Mouse (Mus musculus) neural tube, embryonic 15.5 days (tissue): ENCODE measurements around the gene Celsr3. TPM values are rescaled to one million over a fixed set of nuclear protein-coding genes. Genes with fewer than 3 reads are reported as not detected.

ENCODE experiments used
- ATAC-seq: fragments of 200-750 bp; cut with Nextera tagmentation; 2 replicates; pipeline ENCODE4 v1.8.0; 2017; ENCODE audit warnings: mild to moderate bottlenecking, moderate TSS enrichment, moderate library complexity; ENCODE audit not compliant: low FRiP score
- H3K27ac ChIP-seq: fragments of 300-500 bp; sonication (generic); replicated peaks from 2 replicates; pipeline ENCODE4 v1.5.1; 2015; ENCODE audit warnings: mild to moderate bottlenecking, inconsistent platforms
- H3K27me3 ChIP-seq: fragments of 300-500 bp; sonication (generic); replicated peaks from 2 replicates; pipeline ENCODE4 v1.6.1; 2015; ENCODE audit warnings: inconsistent platforms
- H3K36me3 ChIP-seq: fragments of 300-500 bp; sonication (generic); 2 replicates; pipeline ENCODE4 v1.6.1; 2015; ENCODE audit warnings: inconsistent platforms
- H3K4me1 ChIP-seq: fragments of 300-500 bp; sonication (generic); 2 replicates; pipeline ENCODE4 v1.6.1; 2015; ENCODE audit warnings: inconsistent platforms
- H3K4me2 ChIP-seq: fragments of 300-500 bp; sonication (generic); 2 replicates; pipeline ENCODE4 v1.6.1; 2015; ENCODE audit warnings: inconsistent platforms, mild to moderate bottlenecking, moderate library complexity
- H3K4me3 ChIP-seq: fragments of 300-500 bp; sonication (generic); replicated peaks from 2 replicates; pipeline ENCODE4 v1.5.1; 2015; ENCODE audit warnings: mild to moderate bottlenecking, inconsistent platforms
- H3K9ac ChIP-seq: fragments of 300-500 bp; sonication (generic); replicated peaks from 2 replicates; pipeline ENCODE4 v1.6.1; 2015; ENCODE audit warnings: mild to moderate bottlenecking, inconsistent platforms
- H3K9me3 ChIP-seq: fragments of 300-500 bp; sonication (generic); replicated peaks from 2 replicates; pipeline ENCODE4 v1.6.1; 2016; ENCODE audit warnings: inconsistent platforms
- WGBS: fragments of 180-500 bp; shearing (Covaris S2); methylation state at CpG from one replicate; pipeline ENCODE4 v1.1.7; 2015; ENCODE audit warnings: mixed read lengths; 5-methylcytosine and 5-hydroxymethylcytosine counted together
- polyA plus RNA-seq: library from polyadenylated mRNA; unstranded; fragments of >200 nt; fragmentation: Nextera tagmentation; extraction: Ambion mirVana; gene quantifications from 2 replicates; pipeline ENCODE4 v1.2.1, GENCODE M21; 2015

The Celsr3 gene
- 8.2 and 10.8 TPM in 2 replicates for polyA plus RNA-seq

- Histone ChIP-seq H3K4me3 (peak within 1 kb of the TSS; percentile 61), H3K9ac (peak within 1 kb of the TSS; percentile 81), H3K4me2 (peak within 1 kb of the TSS; percentile 92), H3K9me3 (no peaks in the 10 kb centered on the region), H3K4me1 (peaks cover 57% of the 10 kb centered on the region), H3K27ac (peak within 1 kb of the TSS; percentile 89), H3K27me3 (peaks cover 22% of the 10 kb centered on the region), H3K36me3 (peaks cover 28% of the 10 kb centered on the region)
- 1% methylated on average over 67 of the region's 70 CpGs for WGBS
- ATAC-seq: peak; percentile 73
Measured at GRCm38 (mm10) chr9:108825820-108826699, at the start of gene Celsr3. Gene Celsr3 (plus strand): TSS chr9:108826320.

- no peak overlapping the region for H3K4me3 ChIP-seq
- no peak for ATAC-seq
- WGBS: 86% methylated on average over 4 of the region's 4 CpGs
Measured at GRCm38 (mm10) chr9:108776614-108777013, 49.5 kb upstream of the Celsr3 start.

GRCm38 (mm10) chr9:108777276-108777675 is 48.8 kb upstream of the Celsr3 start:
- Histone ChIP-seq H3K4me3 (no peak overlapping the region), H3K9me3 (no peaks in the 10 kb centered on the region), H3K4me2 (no peak overlapping the region), H3K27me3 (no peaks in the 10 kb centered on the region), H3K9ac (no peak overlapping the region), H3K27ac (no peak overlapping the region), H3K4me1 (peaks cover 4% of the 10 kb centered on the region; the same call in 1 of the 2 replicates), H3K36me3 (no peaks in the 10 kb centered on the region)
- ATAC-seq: no peak
- WGBS: 83% methylated on average over 4 of the region's 4 CpGs

More at GRCm38 (mm10) chr9:108776614-108777013, 49.5 kb upstream of the Celsr3 start:
- Histone ChIP-seq H3K27ac (no peak overlapping the region), H3K4me2 (no peak overlapping the region), H3K9ac (no peak overlapping the region), H3K9me3 (no peaks in the 10 kb centered on the region), H3K27me3 (no peaks in the 10 kb centered on the region), H3K36me3 (no peaks in the 10 kb centered on the region), H3K4me1 (no peaks in the 10 kb centered on the region)

GRCm38 (mm10) chr9:108780959-108781358 is 45.2 kb upstream of the Celsr3 start:
- ATAC-seq: no peak
- 63% methylated on average over 5 of the region's 5 CpGs for WGBS
- Histone ChIP-seq H3K9me3 (no peaks in the 10 kb centered on the region), H3K4me1 (peaks cover 23% of the 10 kb centered on the region), H3K27me3 (no peaks in the 10 kb centered on the region), H3K4me3 (no peak overlapping the region), H3K4me2 (no peak overlapping the region), H3K9ac (no peak overlapping the region), H3K27ac (no peak overlapping the region), H3K36me3 (no peaks in the 10 kb centered on the region)

- Histone ChIP-seq H3K4me1 (peaks cover 32% of the 10 kb centered on the region), H3K4me2 (no peak overlapping the region), H3K9ac (no peak overlapping the region), H3K4me3 (no peak overlapping the region), H3K27me3 (no peaks in the 10 kb centered on the region), H3K9me3 (no peaks in the 10 kb centered on the region), H3K36me3 (no peaks in the 10 kb centered on the region), H3K27ac (no peak overlapping the region)
- ATAC-seq: no peak
- 74% methylated on average over 4 of the region's 4 CpGs for WGBS
Measured at GRCm38 (mm10) chr9:108781891-108782290, 44.2 kb upstream of the Celsr3 start.

- H3K27me3 ChIP-seq: no peaks in the 10 kb centered on the region
- H3K4me3 ChIP-seq: peak overlapping the region; percentile 86
- peak overlapping the region; percentile 71 for H3K4me2 ChIP-seq
- H3K4me1 ChIP-seq: peaks cover 43% of the 10 kb centered on the region
- peak; percentile 53 for ATAC-seq
- WGBS: 10% methylated on average over 9 of the region's 9 CpGs
- H3K9me3 ChIP-seq: no peaks in the 10 kb centered on the region
- no peaks in the 10 kb centered on the region for H3K36me3 ChIP-seq
- H3K9ac ChIP-seq: peak overlapping the region; percentile 98
- peak overlapping the region; percentile 97 for H3K27ac ChIP-seq
Measured at GRCm38 (mm10) chr9:108782836-108783547, 43.1 kb upstream of the Celsr3 start.

- ATAC-seq: peak; percentile 98
- no peaks in the 10 kb centered on the region for H3K9me3 ChIP-seq
- no peaks in the 10 kb centered on the region for H3K27me3 ChIP-seq
- peak within 1 kb of the TSS; percentile 98 for H3K9ac ChIP-seq
- H3K4me2 ChIP-seq: peak within 1 kb of the TSS; percentile 71
- WGBS: under 1% methylated on average over 55 of the region's 56 CpGs
- peak within 1 kb of the TSS; percentile 97 for H3K27ac ChIP-seq
- no peaks in the 10 kb centered on the region for H3K36me3 ChIP-seq
- peaks cover 51% of the 10 kb centered on the region for H3K4me1 ChIP-seq
- H3K4me3 ChIP-seq: peak within 1 kb of the TSS; percentile 86
Measured at GRCm38 (mm10) chr9:108783548-108784463, 42.3 kb upstream of the Celsr3 start, which contains the start of gene Ip6k2. Gene Ip6k2 (plus strand): TSS chr9:108783796.

GRCm38 (mm10) chr9:108785416-108785815 is 40.7 kb upstream of the Celsr3 start:
- H3K4me1 ChIP-seq: peaks cover 66% of the 10 kb centered on the region
- H3K9me3 ChIP-seq: no peaks in the 10 kb centered on the region
- H3K4me3 ChIP-seq: peak overlapping the region; percentile 86
- ATAC-seq: no peak
- no peaks in the 10 kb centered on the region for H3K36me3 ChIP-seq
- H3K9ac ChIP-seq: peak overlapping the region; percentile 98
- H3K27me3 ChIP-seq: no peaks in the 10 kb centered on the region
- H3K4me2 ChIP-seq: peak overlapping the region; percentile 71
- H3K27ac ChIP-seq: peak overlapping the region; percentile 30

GRCm38 (mm10) chr9:108786494-108786893 is 39.6 kb upstream of the Celsr3 start:
- H3K27me3 ChIP-seq: no peaks in the 10 kb centered on the region
- H3K36me3 ChIP-seq: no peaks in the 10 kb centered on the region
- no peak overlapping the region; the same call in 1 of the 2 replicates for H3K27ac ChIP-seq
- H3K9ac ChIP-seq: no peak overlapping the region
- H3K4me2 ChIP-seq: peak overlapping the region; percentile 71
- 86% methylated on average over 1 of the region's 1 CpGs for WGBS
- H3K4me3 ChIP-seq: peak overlapping the region; percentile 86
- ATAC-seq: no peak
- H3K9me3 ChIP-seq: no peaks in the 10 kb centered on the region
- peaks cover 77% of the 10 kb centered on the region for H3K4me1 ChIP-seq

- no peaks in the 10 kb centered on the region for H3K27me3 ChIP-seq
- peak overlapping the region; percentile 9; the same call in 1 of the 2 replicates for H3K4me3 ChIP-seq
- no peaks in the 10 kb centered on the region for H3K36me3 ChIP-seq
- peak overlapping the region; percentile 71 for H3K4me2 ChIP-seq
- WGBS: 82% methylated on average over 2 of the region's 2 CpGs
- H3K9me3 ChIP-seq: no peaks in the 10 kb centered on the region
- H3K9ac ChIP-seq: no peak overlapping the region
- ATAC-seq: no peak
- no peak overlapping the region for H3K27ac ChIP-seq
- peaks cover 80% of the 10 kb centered on the region for H3K4me1 ChIP-seq
Measured at GRCm38 (mm10) chr9:108787080-108787479, 39.0 kb upstream of the Celsr3 start.

GRCm38 (mm10) chr9:108788713-108789112 is 37.4 kb upstream of the Celsr3 start:
- Histone ChIP-seq H3K9ac (no peak overlapping the region), H3K4me2 (peak overlapping the region; percentile 71), H3K27ac (no peak overlapping the region), H3K27me3 (no peaks in the 10 kb centered on the region), H3K36me3 (no peaks in the 10 kb centered on the region), H3K9me3 (no peaks in the 10 kb centered on the region), H3K4me3 (no peak overlapping the region), H3K4me1 (peaks cover 84% of the 10 kb centered on the region)
- WGBS: 70% methylated on average over 3 of the region's 3 CpGs
- ATAC-seq: no peak
